Mouse (Mus musculus) midbrain, postnatal 0 days (tissue): ENCODE data around the gene Ust. TPM values are rescaled to one million over a fixed set of nuclear protein-coding genes. Genes with fewer than 3 reads are reported as not detected.

Experiments
- ATAC-seq: fragments of 200-750 bp; cut with Nextera tagmentation; 2 replicates; pipeline ENCODE4 v1.8.0; 2017; ENCODE audit warnings: moderate number of reproducible peaks, mild to moderate bottlenecking, moderate TSS enrichment, moderate library complexity; ENCODE audit not compliant: low FRiP score
- DNase-seq: peaks from one replicate; pipeline ENCODE4 v3.0.0-alpha.2; 2015; ENCODE audit warnings: low spot score
- H3K27ac ChIP-seq: fragments of 300-500 bp; sonication (generic); 2 replicates; pipeline ENCODE4 v1.5.1; 2014; ENCODE audit warnings: low read depth, mild to moderate bottlenecking, low read length, mixed read lengths
- H3K27me3 ChIP-seq: fragments of 300-500 bp; sonication (generic); 2 replicates; pipeline ENCODE4 v1.6.1; 2014; ENCODE audit warnings: low read length, control low read depth, mixed read lengths; ENCODE audit not compliant: insufficient read depth
- H3K36me3 ChIP-seq: fragments of 300-500 bp; sonication (generic); 2 replicates; pipeline ENCODE4 v1.6.1; 2014; ENCODE audit warnings: low read length, control low read depth, mixed read lengths; ENCODE audit not compliant: insufficient read depth
- H3K4me1 ChIP-seq: fragments of 300-500 bp; sonication (generic); 2 replicates; pipeline ENCODE4 v1.6.1; 2014; ENCODE audit warnings: mild to moderate bottlenecking, control low read depth, antibody characterized with exemption, low read length, mixed read lengths; ENCODE audit not compliant: insufficient read depth
- H3K4me2 ChIP-seq: fragments of 300-500 bp; sonication (generic); 2 replicates; pipeline ENCODE4 v1.6.1; 2014; ENCODE audit warnings: low read depth, mild to moderate bottlenecking, low read length, mixed read lengths; ENCODE audit not compliant: poor library complexity, severe bottlenecking
- H3K4me3 ChIP-seq: fragments of 300-500 bp; sonication (generic); 2 replicates; pipeline ENCODE4 v1.5.1; 2014; ENCODE audit warnings: low read depth, mild to moderate bottlenecking, low read length, moderate library complexity
- H3K9ac ChIP-seq: fragments of 300-500 bp; sonication (generic); replicated peaks from 2 replicates; pipeline ENCODE4 v1.6.1; 2014; ENCODE audit warnings: mild to moderate bottlenecking, low read length, moderate library complexity, mixed read lengths; ENCODE audit not compliant: poor library complexity, severe bottlenecking
- H3K9me3 ChIP-seq: fragments of 300-500 bp; sonication (generic); 2 replicates; pipeline ENCODE4 v1.6.1; 2016; ENCODE audit warnings: low read length, control low read depth
- CTCF ChIP-seq: IDR thresholded peaks from 2 replicates; pipeline ENCODE4 v1.5.1; 2016; ENCODE audit warnings: antibody characterized with exemption, mild to moderate bottlenecking
- WGBS: fragments of 180-500 bp; shearing (Covaris S2); extraction: QIAGEN DNeasy Blood & Tissue Kit; methylation state at CpG from one replicate; pipeline ENCODE4 v1.1.7; 2014; 5-methylcytosine and 5-hydroxymethylcytosine counted together
- polyA plus RNA-seq: library from polyadenylated mRNA; unstranded; fragments of >200 nt; fragmentation: Nextera tagmentation; extraction: Ambion mirVana; gene quantifications from 2 replicates; pipeline ENCODE4 v1.2.1, GENCODE M21; 2015
- total RNA-seq: library from RNA; depleted of rRNA; stranded (reverse); fragments of >200 nt; gene quantifications from 2 replicates; pipeline ENCODE4 v1.2.3, GENCODE M21; 2014

Gene Ust
- total and polyA plus RNA-seq, 2 experiments from 2014 or later: 5.0 to 8.1 TPM

- H3K4me1 ChIP-seq: no peaks in the 10 kb centered on the region
- H3K36me3 ChIP-seq: no peaks in the 10 kb centered on the region
- H3K9me3 ChIP-seq: no peaks in the 10 kb centered on the region
- no peak for TF ChIP-seq CTCF
- no peak overlapping the region for H3K4me3 ChIP-seq
- ATAC-seq (no peak), DNase-seq (no peak)
- H3K27ac ChIP-seq: no peak overlapping the region
- no peaks in the 10 kb centered on the region for H3K27me3 ChIP-seq
- H3K9ac ChIP-seq: no peak overlapping the region
- 81% methylated on average over 3 of the region's 3 CpGs for WGBS
- H3K4me2 ChIP-seq: no peak overlapping the region
These were observed 290.3 kb downstream of the Ust start for GRCm38 (mm10) chr10:8228375-8228743.

GRCm38 (mm10) chr10:8227705-8228374, 290.8 kb downstream of the Ust start:
- no peak overlapping the region for H3K4me3 ChIP-seq
- H3K4me1 ChIP-seq: no peaks in the 10 kb centered on the region
- DNase-seq (peak; percentile 49), ATAC-seq (no peak)
- H3K9ac ChIP-seq: no peak overlapping the region
- 75% methylated on average over 5 of the region's 5 CpGs for WGBS
- no peak for TF ChIP-seq CTCF
- H3K36me3 ChIP-seq: no peaks in the 10 kb centered on the region
- no peak overlapping the region for H3K27ac ChIP-seq
- H3K27me3 ChIP-seq: no peaks in the 10 kb centered on the region
- H3K4me2 ChIP-seq: no peak overlapping the region
- no peaks in the 10 kb centered on the region for H3K9me3 ChIP-seq

- no peak for DNase-seq
- no peak overlapping the region for H3K4me2 ChIP-seq
- no peaks in the 10 kb centered on the region for H3K9me3 ChIP-seq
- no peaks in the 10 kb centered on the region for H3K36me3 ChIP-seq
- H3K4me1 ChIP-seq: no peaks in the 10 kb centered on the region
- no peak for TF ChIP-seq CTCF
- no peaks in the 10 kb centered on the region for H3K27me3 ChIP-seq
- WGBS: 69% methylated on average over 3 of the region's 3 CpGs
- ATAC-seq: no peak
- no peak overlapping the region for H3K27ac ChIP-seq
- no peak overlapping the region for H3K4me3 ChIP-seq
- H3K9ac ChIP-seq: no peak overlapping the region
These were observed 292.0 kb downstream of the Ust start for GRCm38 (mm10) chr10:8226650-8227049.

GRCm38 (mm10) chr10:8224641-8225040, 294.0 kb downstream of the Ust start:
- Histone ChIP-seq H3K9me3 (no peaks in the 10 kb centered on the region), H3K36me3 (no peaks in the 10 kb centered on the region), H3K4me2 (no peak overlapping the region), H3K27ac (no peak overlapping the region), H3K4me3 (no peak overlapping the region), H3K9ac (no peak overlapping the region), H3K27me3 (no peaks in the 10 kb centered on the region), H3K4me1 (no peaks in the 10 kb centered on the region)
- TF ChIP-seq CTCF: no peak
- 90% methylated on average over 2 of the region's 2 CpGs for WGBS
- no peak for ATAC-seq
- DNase-seq: no peak

GRCm38 (mm10) chr10:8224046-8224445, 294.6 kb downstream of the Ust start:
- Histone ChIP-seq H3K9me3 (no peaks in the 10 kb centered on the region), H3K36me3 (no peaks in the 10 kb centered on the region), H3K4me1 (no peaks in the 10 kb centered on the region), H3K9ac (no peak overlapping the region), H3K4me2 (no peak overlapping the region), H3K4me3 (no peak overlapping the region), H3K27me3 (no peaks in the 10 kb centered on the region), H3K27ac (no peak overlapping the region)
- 85% methylated on average over 8 of the region's 8 CpGs for WGBS
- no peak for ATAC-seq
- TF ChIP-seq CTCF: no peak
- no peak for DNase-seq

GRCm38 (mm10) chr10:8216946-8217345, 301.7 kb downstream of the Ust start:
- no peak for TF ChIP-seq CTCF
- H3K36me3 ChIP-seq: no peaks in the 10 kb centered on the region
- DNase-seq (no peak), ATAC-seq (no peak)
- H3K9ac ChIP-seq: no peak overlapping the region
- WGBS: 47% methylated on average over 8 of the region's 8 CpGs
- no peaks in the 10 kb centered on the region for H3K27me3 ChIP-seq
- H3K4me3 ChIP-seq: no peak overlapping the region
- no peak overlapping the region for H3K4me2 ChIP-seq
- no peaks in the 10 kb centered on the region for H3K4me1 ChIP-seq
- H3K9me3 ChIP-seq: no peaks in the 10 kb centered on the region
- no peak overlapping the region for H3K27ac ChIP-seq
